Mouse (Mus musculus): ENCODE measurements at regions not wholly inside any gene's neighbourhood (a gene's known extent, or its start where the extent isn't known, plus 50 kb on each side); places are given as distances from the start of the nearest gene placed in this dataset.

- WGBS = 89% methylated on average over 4 of the region's 4 CpGs
- no peak overlapping the region for H3K4me3 ChIP-seq (ENCODE audit: insufficient read depth, low read depth, low read length)
Observed at GRCm38 (mm10) chr8:42183288-42183878, 766.5 kb upstream of the Frg1 start.

DNA sequence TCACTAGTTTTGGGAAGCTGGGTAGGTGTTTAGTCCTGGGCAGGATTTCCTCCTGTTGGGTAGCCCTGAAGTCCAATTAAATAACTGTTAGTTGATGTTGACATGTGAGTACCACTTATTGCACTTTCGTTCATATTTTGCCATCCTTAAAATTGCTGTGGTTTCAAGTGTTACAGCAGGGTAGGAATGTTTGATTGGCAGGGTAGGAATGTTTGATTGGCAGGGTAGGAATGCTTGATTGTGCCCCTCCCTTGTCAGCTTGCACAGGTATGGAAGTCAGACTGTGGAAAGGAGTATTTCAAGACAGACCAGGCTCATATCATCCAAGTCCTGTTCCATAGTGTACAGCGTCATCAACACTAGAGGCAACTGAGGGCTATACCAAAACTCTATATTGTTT, 745.6 kb upstream of the Frg1 start:
- TF ChIP-seq CTCF (IDR thresholded peaks at IDR 0.05; ENCODE audit: insufficient read depth, low read depth, low read length) (no peak), POLR2A (IDR thresholded peaks at IDR 0.05; ENCODE audit: insufficient read depth, low read depth, low read length) (no peak)
- Histone ChIP-seq H3K4me3 (ENCODE audit: insufficient read depth, low read depth, low read length) (no peak overlapping the region), H3K4me1 (ENCODE audit: control insufficient read depth, insufficient read depth, low read length) (no peaks in the 10 kb centered on the region), H3K27ac (ENCODE audit: insufficient read depth, low read depth, low read length) (no peak overlapping the region)
- WGBS = 92% methylated on average over 2 of the region's 2 CpGs

More at GRCm38 (mm10) chr8:42183288-42183878, 766.5 kb upstream of the Frg1 start:
- H3K4me1 ChIP-seq (ENCODE audit: control insufficient read depth, insufficient read depth, low read length) = no peaks in the 10 kb centered on the region
- H3K27ac ChIP-seq (ENCODE audit: insufficient read depth, low read depth, low read length) = no peak overlapping the region
- TF ChIP-seq CTCF (IDR thresholded peaks at IDR 0.05; ENCODE audit: insufficient read depth, low read depth, low read length) = no peak
- no peak for TF ChIP-seq POLR2A (IDR thresholded peaks at IDR 0.05; ENCODE audit: insufficient read depth, low read depth, low read length)

DNA sequence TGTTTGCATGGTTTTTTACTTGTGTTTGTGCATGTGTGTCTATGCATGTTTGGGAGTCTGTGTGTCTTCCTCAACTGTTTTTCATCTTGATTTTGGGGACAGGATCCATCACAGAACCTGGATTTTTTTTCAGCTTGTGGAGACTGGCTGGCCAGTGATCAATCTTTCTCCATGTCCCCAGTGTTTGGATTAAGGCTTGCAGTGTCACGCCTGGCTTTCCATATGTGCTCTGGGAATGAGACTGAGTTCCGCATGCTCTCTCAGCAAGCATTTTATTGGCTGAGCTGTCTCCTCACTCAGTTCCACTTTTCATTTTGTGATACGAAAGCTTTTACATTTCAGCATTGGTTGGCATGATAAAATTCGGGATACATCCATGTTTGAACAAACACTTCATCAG, 740.1 kb upstream of the Frg1 start:
- TF ChIP-seq POLR2A (IDR thresholded peaks at IDR 0.05; ENCODE audit: insufficient read depth, low read depth, low read length) = no peak
- no peak for TF ChIP-seq CTCF (IDR thresholded peaks at IDR 0.05; ENCODE audit: insufficient read depth, low read depth, low read length)
- H3K4me3 ChIP-seq (ENCODE audit: insufficient read depth, low read depth, low read length) = no peak overlapping the region
- H3K27ac ChIP-seq (ENCODE audit: insufficient read depth, low read depth, low read length) = no peak overlapping the region
- 87% methylated on average over 4 of the region's 4 CpGs for WGBS
- H3K4me1 ChIP-seq (ENCODE audit: control insufficient read depth, insufficient read depth, low read length) = no peaks in the 10 kb centered on the region

GRCm38 (mm10) chr8:42156588-42156987, 739.7 kb upstream of the Frg1 start:
- no peaks in the 10 kb centered on the region for H3K4me1 ChIP-seq (ENCODE audit: control insufficient read depth, insufficient read depth, low read length)
- no peak overlapping the region for H3K27ac ChIP-seq (ENCODE audit: insufficient read depth, low read depth, low read length)
- no peak overlapping the region for H3K4me3 ChIP-seq (ENCODE audit: insufficient read depth, low read depth, low read length)
- TF ChIP-seq CTCF (IDR thresholded peaks at IDR 0.05; ENCODE audit: insufficient read depth, low read depth, low read length) (no peak), POLR2A (IDR thresholded peaks at IDR 0.05; ENCODE audit: insufficient read depth, low read depth, low read length) (no peak)
- WGBS = 72% methylated on average over 1 of the region's 1 CpGs

- 83% methylated on average over 5 of the region's 5 CpGs for whole genome bisulfite sequencing
- Histone ChIP-seq H3K27ac (ENCODE audit: insufficient read depth, low read depth, low read length) (no peak overlapping the region), H3K4me1 (ENCODE audit: control insufficient read depth, insufficient read depth, low read length) (no peaks in the 10 kb centered on the region), H3K4me3 (ENCODE audit: insufficient read depth, low read depth, low read length) (no peak overlapping the region)
- TF ChIP-seq CTCF (IDR thresholded peaks at IDR 0.05; ENCODE audit: insufficient read depth, low read depth, low read length) = no peak
- TF ChIP-seq POLR2A (IDR thresholded peaks at IDR 0.05; ENCODE audit: insufficient read depth, low read depth, low read length) = no peak
Observed at GRCm38 (mm10) chr8:42144685-42145084, 727.8 kb upstream of the Frg1 start.

DNA sequence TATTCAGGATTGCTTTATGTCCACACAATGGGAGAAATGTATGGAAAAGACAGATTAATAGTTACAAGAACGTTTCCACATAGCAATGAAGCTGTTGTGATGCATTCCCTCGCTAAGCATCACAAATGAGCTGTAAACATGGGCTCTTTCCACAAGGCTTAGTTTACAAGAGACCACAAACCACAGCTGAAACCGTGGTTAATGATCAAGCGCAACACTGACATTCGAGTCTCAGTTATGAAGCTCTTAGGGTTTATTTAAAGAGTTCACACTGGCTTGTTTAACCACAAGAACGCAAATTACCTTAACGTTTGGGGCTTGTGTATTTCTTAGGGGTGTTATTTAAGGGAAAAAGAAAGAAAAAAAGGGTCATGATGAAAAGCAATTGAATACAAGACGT, 727.3 kb upstream of the Frg1 start:
- TF ChIP-seq POLR2A (IDR thresholded peaks at IDR 0.05; ENCODE audit: insufficient read depth, low read depth, low read length) = no peak
- TF ChIP-seq CTCF (IDR thresholded peaks at IDR 0.05; ENCODE audit: insufficient read depth, low read depth, low read length) = no peak
- WGBS = 45% methylated on average over 8 of the region's 8 CpGs
- no peak overlapping the region for H3K4me3 ChIP-seq (ENCODE audit: insufficient read depth, low read depth, low read length)
- H3K27ac ChIP-seq (ENCODE audit: insufficient read depth, low read depth, low read length) = no peak overlapping the region
- no peaks in the 10 kb centered on the region for H3K4me1 ChIP-seq (ENCODE audit: control insufficient read depth, insufficient read depth, low read length)

- H3K27ac ChIP-seq (ENCODE audit: insufficient read depth, low read depth, low read length) = no peak overlapping the region
- no peaks in the 10 kb centered on the region for H3K4me1 ChIP-seq (ENCODE audit: control insufficient read depth, insufficient read depth, low read length)
- TF ChIP-seq POLR2A (IDR thresholded peaks at IDR 0.05; ENCODE audit: insufficient read depth, low read depth, low read length) (no peak), CTCF (IDR thresholded peaks at IDR 0.05; ENCODE audit: insufficient read depth, low read depth, low read length) (no peak)
- 90% methylated on average over 2 of the region's 2 CpGs for WGBS
- no peak overlapping the region for H3K4me3 ChIP-seq (ENCODE audit: insufficient read depth, low read depth, low read length)
Observed at GRCm38 (mm10) chr8:42107582-42107981, 690.7 kb upstream of the Frg1 start.

DNA sequence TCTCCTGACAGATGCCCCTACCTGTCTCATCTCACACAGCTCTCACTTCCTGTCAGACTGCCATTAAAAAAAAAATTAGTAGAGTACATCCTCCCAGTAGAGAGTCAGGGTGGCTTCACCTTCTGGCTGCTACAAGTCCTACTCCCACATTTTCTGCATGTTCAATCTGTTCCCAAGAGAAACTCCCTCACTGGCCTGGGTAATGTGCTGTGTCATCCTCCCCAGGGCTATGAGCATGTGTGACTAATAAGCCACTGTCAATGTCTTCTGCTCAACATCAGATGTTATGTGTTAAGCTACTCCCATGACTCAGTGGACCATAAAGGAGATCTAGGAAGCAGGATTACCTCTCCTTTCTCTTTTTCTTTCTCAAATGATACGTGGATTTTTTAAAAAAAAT, 652.4 kb upstream of the Frg1 start:
- no peak for TF ChIP-seq POLR2A (IDR thresholded peaks at IDR 0.05; ENCODE audit: insufficient read depth, low read depth, low read length)
- TF ChIP-seq CTCF (IDR thresholded peaks at IDR 0.05; ENCODE audit: insufficient read depth, low read depth, low read length) = no peak
- H3K27ac ChIP-seq (ENCODE audit: insufficient read depth, low read depth, low read length) = no peak overlapping the region
- no peaks in the 10 kb centered on the region for H3K4me1 ChIP-seq (ENCODE audit: control insufficient read depth, insufficient read depth, low read length)
- 75% methylated on average over 1 of the region's 1 CpGs for WGBS
- H3K4me3 ChIP-seq (ENCODE audit: insufficient read depth, low read depth, low read length) = no peak overlapping the region

GRCm38 (mm10) chr8:42043526-42043925, 626.7 kb upstream of the Frg1 start:
- Histone ChIP-seq H3K4me3 (ENCODE audit: insufficient read depth, low read depth, low read length) (no peak overlapping the region), H3K27ac (ENCODE audit: insufficient read depth, low read depth, low read length) (no peak overlapping the region), H3K4me1 (ENCODE audit: control insufficient read depth, insufficient read depth, low read length) (no peaks in the 10 kb centered on the region)
- 58% methylated on average over 5 of the region's 5 CpGs for WGBS
- TF ChIP-seq POLR2A (IDR thresholded peaks at IDR 0.05; ENCODE audit: insufficient read depth, low read depth, low read length) (no peak), CTCF (IDR thresholded peaks at IDR 0.05; ENCODE audit: insufficient read depth, low read depth, low read length) (no peak)

- no peak for TF ChIP-seq POLR2A (IDR thresholded peaks at IDR 0.05; ENCODE audit: insufficient read depth, low read depth, low read length)
- no peak for TF ChIP-seq CTCF (IDR thresholded peaks at IDR 0.05; ENCODE audit: insufficient read depth, low read depth, low read length)
- WGBS = 96% methylated on average over 2 of the region's 2 CpGs
- H3K4me3 ChIP-seq (ENCODE audit: insufficient read depth, low read depth, low read length) = no peak overlapping the region
- no peak overlapping the region for H3K27ac ChIP-seq (ENCODE audit: insufficient read depth, low read depth, low read length)
- no peaks in the 10 kb centered on the region for H3K4me1 ChIP-seq (ENCODE audit: control insufficient read depth, insufficient read depth, low read length)
Observed at GRCm38 (mm10) chr8:42039245-42039644, 622.4 kb upstream of the Frg1 start.

Measured in olfactory bulb, adult 2 months (tissue).